ENCODE assay signal across 30 mouse cellular contexts in genomic region chr12:91820461-91820860, GRCm38 (mm10).
"Had no signal": no experiment of that assay in that cellular context is flagged by ENCODE, and none has a peak within 500 bp of the region (broad histone marks: within the 10 kb centered on the region; RNA-seq: fewer than 3 reads in every experiment).

No protein-coding gene starts in this region.

- H3K4me2 ChIP-seq: limb, embryonic 12.5 days; limb, embryonic 13.5 days; limb, embryonic 15.5 days; liver, embryonic 11.5 days; liver, embryonic 12.5 days; liver, embryonic 13.5 days; liver, embryonic 15.5 days; lung, embryonic 14.5 days; lung, embryonic 15.5 days; midbrain, embryonic 12.5 days; midbrain, embryonic 13.5 days; midbrain, embryonic 15.5 days; neural tube, embryonic 12.5 days had no signal

- H3K4me1 ChIP-seq: limb, embryonic 10.5 days; limb, embryonic 12.5 days; limb, embryonic 13.5 days; limb, embryonic 15.5 days; liver, embryonic 12.5 days; liver, embryonic 13.5 days; liver, embryonic 15.5 days; lung, embryonic 15.5 days; megakaryocyte, embryonic 14.5 days; midbrain, embryonic 12.5 days; midbrain, embryonic 13.5 days; midbrain, embryonic 15.5 days; neural tube, embryonic 12.5 days had no signal

- H3K9ac ChIP-seq: limb, embryonic 12.5 days; limb, embryonic 13.5 days; limb, embryonic 15.5 days; liver, embryonic 12.5 days; liver, embryonic 13.5 days; liver, embryonic 14.5 days; liver, embryonic 15.5 days; liver, postnatal 0 days; lung, embryonic 14.5 days; lung, embryonic 15.5 days; midbrain, embryonic 12.5 days; midbrain, embryonic 13.5 days; midbrain, embryonic 15.5 days; neural tube, embryonic 12.5 days had no signal

- H3K4me3 ChIP-seq: limb, embryonic 10.5 days; limb, embryonic 12.5 days; limb, embryonic 13.5 days; limb, embryonic 15.5 days; liver, embryonic 12.5 days; liver, embryonic 13.5 days; liver, embryonic 15.5 days; lung, embryonic 15.5 days; megakaryocyte, embryonic 14.5 days; midbrain, embryonic 12.5 days; midbrain, embryonic 13.5 days; midbrain, embryonic 15.5 days; myocyte; neural tube, embryonic 12.5 days had no signal

- H3K27ac ChIP-seq: limb, embryonic 10.5 days; limb, embryonic 12.5 days; limb, embryonic 13.5 days; limb, embryonic 15.5 days; liver, embryonic 12.5 days; liver, embryonic 13.5 days; liver, embryonic 14.5 days; liver, embryonic 15.5 days; lung, embryonic 15.5 days; macrophage; midbrain, embryonic 12.5 days; midbrain, embryonic 13.5 days; midbrain, embryonic 15.5 days; neural tube, embryonic 12.5 days had no signal

- H3K9me3 ChIP-seq: limb, embryonic 10.5 days; limb, embryonic 12.5 days; limb, embryonic 13.5 days; limb, embryonic 15.5 days; liver, embryonic 12.5 days; liver, embryonic 13.5 days; liver, embryonic 15.5 days; lung, embryonic 15.5 days; megakaryocyte, embryonic 14.5 days; midbrain, embryonic 12.5 days; midbrain, embryonic 13.5 days; midbrain, embryonic 15.5 days; neural tube, embryonic 12.5 days had no signal

- H3K27me3 ChIP-seq: limb, embryonic 12.5 days; limb, embryonic 13.5 days; limb, embryonic 15.5 days; liver, embryonic 12.5 days; liver, embryonic 13.5 days; liver, embryonic 15.5 days; lung, embryonic 15.5 days; megakaryocyte, embryonic 14.5 days; midbrain, embryonic 12.5 days; midbrain, embryonic 13.5 days; midbrain, embryonic 15.5 days; neural tube, embryonic 12.5 days had no signal

- ATAC-seq: liver, embryonic 12.5 days; liver, postnatal 0 days; lung, postnatal 0 days; midbrain, embryonic 13.5 days; midbrain, embryonic 15.5 days; midbrain, embryonic 16.5 days had no signal

- DNase-seq: left cerebral cortex, postnatal 4 days; liver; liver, embryonic 13.5 days; liver, postnatal 0 days; lung, adult 18-20 months; lung, adult 2 months; lung, embryonic 14.5 days; lung, postnatal 10 days; lung, postnatal 14 days; lung, postnatal 36 days; lung, postnatal 4 days; midbrain, embryonic 14.5 days had no signal
